10 mouse cellular contexts compared by ENCODE assay signal in genomic region chr7:57419392-57419791, GRCm38 (mm10). TPM values are rescaled to one million over a fixed set of nuclear protein-coding genes. Genes with fewer than 3 reads are reported as not detected.
DNase-seq lines count a peak whose midpoint lies in the region; ATAC-seq lines count a peak whose summit lies in the region.
"Had no signal": no experiment of that assay in that cellular context is flagged by ENCODE, and none has a peak within 500 bp of the region (broad histone marks: within the 10 kb centered on the region; RNA-seq: fewer than 3 reads in every experiment).

Gabrb3 (plus strand) TSS chr7:57419692.

- no peak within 1 kb of the TSS for H3K4me3 ChIP-seq in hindbrain, embryonic 15.5 days

- H3K27me3 ChIP-seq in hindbrain, embryonic 15.5 days = no peaks in the 10 kb centered on the region

- intact Hi-C loops in left cerebral cortex, postnatal 25 days (cut with DNase I) = no loop called here

- ATAC-seq in hindbrain, embryonic 15.5 days (ENCODE audit: low FRiP score, low read depth) = no peak

- H3K36me3 ChIP-seq in hindbrain, embryonic 15.5 days = no peaks in the 10 kb centered on the region

- no peaks in the 10 kb centered on the region for H3K9me3 ChIP-seq in hindbrain, embryonic 15.5 days

- H3K27ac ChIP-seq in hindbrain, embryonic 15.5 days (replicated peaks) = no peak within 1 kb of the TSS

- no peak within 1 kb of the TSS for H3K4me2 ChIP-seq in hindbrain, embryonic 15.5 days

- no peak within 1 kb of the TSS for H3K9ac ChIP-seq in hindbrain, embryonic 15.5 days

- no peaks in the 10 kb centered on the region for H3K4me1 ChIP-seq in hindbrain, embryonic 15.5 days (replicated peaks)

- DNase-seq in left cerebral cortex, adult 18-20 months (ENCODE audit: low spot score in 2 of 2) = no peak
- no peak for DNase-seq in left cerebral cortex, adult 11 months (ENCODE audit: low spot score)
- DNase-seq in left cerebral cortex, postnatal 25 days (ENCODE audit: low spot score in 2 of 2) = no peak
- peak; percentile 33 for DNase-seq in retina, postnatal 1 day
- no peak for DNase-seq in Muller cell, postnatal 12 days (ENCODE audit: inconsistent ontology term)
- no peak for DNase-seq in yolk sac, embryonic 10.5 days (ENCODE audit: low spot score)
- DNase-seq: cerebellum, adult 11 months; kidney, adult 8-10 months; lung, postnatal 10 days had no signal

- WGBS in hindbrain, embryonic 15.5 days = 82% methylated on average over 2 of the region's 2 CpGs

RNA-seq across cellular contexts. Expression of gene Gabrb3, which starts in this region (rescaled TPM):
- total RNA-seq in left cerebral cortex, adult 18-20 months (2021) = 100 to 1,000 TPM; 191 to 203 TPM
- 49.4 and 58.9 TPM in 2 replicates for polyA plus RNA-seq in hindbrain, embryonic 15.5 days (2015; fragmentation: Nextera tagmentation; extraction: Ambion mirVana)
- 100 to 1,000 TPM; 230 to 231 TPM for total RNA-seq in left cerebral cortex, postnatal 25 days (2021)
